Mouse (Mus musculus): ENCODE measurements around the gene Abca3.
"Not testable (repeated sequence)": the region's sequence is repeated elsewhere in the genome, so short reads cannot be mapped to it uniquely, and the experiment has no call there.

The Abca3 gene

DNA sequence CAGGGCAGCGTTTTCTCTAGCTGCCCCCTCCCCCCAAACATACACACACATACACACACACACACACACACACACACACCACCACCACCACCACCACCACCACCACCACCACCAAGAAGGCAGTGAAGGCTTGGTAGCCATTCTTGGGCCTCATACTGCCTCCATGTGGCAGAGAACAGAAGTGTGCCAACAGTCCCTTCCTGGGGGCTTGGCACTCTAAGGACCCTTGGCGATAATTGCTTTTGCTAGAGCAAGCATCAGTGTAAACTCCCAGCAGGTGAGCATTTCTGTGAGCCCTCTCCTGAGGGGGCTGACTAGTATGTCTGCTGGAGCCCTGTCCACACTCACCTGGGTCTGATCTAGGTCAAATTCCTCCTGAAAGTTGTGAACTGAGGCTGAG is 89.4 kb downstream of the Abca3 start:
- no peak for DNase-seq (ENCODE audit: low spot score in 2 of 2)

DNA sequence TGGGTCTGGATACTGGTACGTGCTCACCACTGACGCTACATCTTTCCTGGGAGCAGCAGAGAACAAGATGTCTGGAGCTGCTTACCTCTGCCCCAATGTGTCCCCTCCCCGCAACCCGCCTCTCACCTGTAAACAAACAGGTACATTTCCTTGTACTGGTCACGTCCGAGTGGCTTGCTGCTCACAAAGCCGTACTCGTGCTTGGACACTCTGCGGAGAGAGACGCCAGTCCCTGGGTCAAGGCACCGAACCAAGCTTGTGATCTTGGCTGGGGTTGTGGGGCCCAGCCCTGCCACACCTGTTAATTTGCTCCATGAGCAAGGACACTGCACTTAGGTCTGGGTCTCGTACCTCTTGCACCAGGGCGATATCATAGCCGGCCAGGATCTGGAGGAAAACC is 90.4 kb downstream of the Abca3 start:
- no peak for DNase-seq (ENCODE audit: low spot score in 2 of 2)

DNA sequence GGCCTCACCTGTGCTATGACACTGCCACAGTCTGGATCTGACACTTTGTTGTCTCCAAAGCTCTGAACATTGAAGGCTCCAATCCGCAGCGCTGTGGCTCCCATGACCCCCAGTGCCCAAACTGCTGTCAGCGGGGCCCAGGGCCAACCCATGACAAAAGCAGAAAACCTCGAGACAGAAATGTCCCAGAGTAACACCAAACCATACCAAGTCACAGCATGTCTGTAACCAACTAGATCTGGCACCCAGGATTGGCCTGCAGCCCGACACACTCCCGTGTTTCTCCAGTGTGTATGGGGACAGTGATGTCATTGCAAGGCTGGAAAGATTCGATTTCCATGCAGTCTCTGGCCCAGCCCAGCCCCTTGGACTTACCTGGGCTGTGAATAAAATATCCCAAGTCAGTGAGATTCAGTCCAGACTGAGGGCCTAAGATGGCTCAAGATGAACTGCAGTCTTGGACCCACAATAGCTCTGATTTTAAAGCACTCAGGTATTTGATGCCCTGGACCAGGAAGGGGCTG is 90.9 kb downstream of the Abca3 start, which contains the start of gene Dnase1l2:
Gene Dnase1l2, minus strand, starts transcription at position 474 of the 524 bp plus-strand sequence.
- no peak for DNase-seq (ENCODE audit: low spot score in 2 of 2)

DNA sequence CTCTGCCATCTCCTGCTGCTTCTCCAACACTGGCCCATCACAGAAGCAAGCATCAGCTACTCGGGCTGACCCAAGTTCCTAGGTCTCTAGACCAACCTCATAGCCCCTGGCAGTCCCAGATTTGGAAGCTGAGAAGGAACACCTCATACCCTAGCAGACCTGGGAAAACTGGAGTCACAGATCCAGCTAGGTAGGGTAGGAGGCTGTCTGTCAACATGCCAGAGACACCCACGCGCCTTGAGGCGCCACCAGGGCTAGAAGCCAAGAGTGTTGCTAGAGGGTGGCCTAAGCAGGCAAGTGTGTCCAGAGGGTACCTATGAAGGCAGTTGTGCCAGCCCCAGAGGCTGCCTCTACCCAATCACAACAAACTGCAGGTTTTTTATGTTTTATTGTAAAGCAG is 91.7 kb downstream of the Abca3 start:
- DNase-seq (ENCODE audit: low spot score in 2 of 2): no peak

DNA sequence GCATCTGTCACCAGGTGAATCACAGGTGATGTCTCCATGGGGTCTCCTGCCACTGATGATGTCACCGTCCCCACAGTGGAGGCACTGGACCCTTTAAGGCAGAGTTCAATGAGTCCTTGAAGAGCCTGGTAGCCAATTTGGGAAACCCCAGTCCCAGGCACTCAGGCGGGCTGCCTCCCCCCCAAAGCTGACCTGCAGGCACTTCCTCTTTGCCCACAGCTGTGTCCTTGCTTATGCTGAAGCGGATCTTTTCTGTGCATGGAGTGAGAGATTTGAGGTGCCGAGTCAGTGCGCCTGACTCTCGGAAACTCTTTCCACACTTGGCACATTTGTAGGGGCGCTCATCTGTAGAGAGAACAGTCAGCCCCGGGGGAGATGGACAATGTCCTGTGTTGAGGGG is 94.8 kb downstream of the Abca3 start:
- no peak for DNase-seq (ENCODE audit: low spot score in 2 of 2)

DNA sequence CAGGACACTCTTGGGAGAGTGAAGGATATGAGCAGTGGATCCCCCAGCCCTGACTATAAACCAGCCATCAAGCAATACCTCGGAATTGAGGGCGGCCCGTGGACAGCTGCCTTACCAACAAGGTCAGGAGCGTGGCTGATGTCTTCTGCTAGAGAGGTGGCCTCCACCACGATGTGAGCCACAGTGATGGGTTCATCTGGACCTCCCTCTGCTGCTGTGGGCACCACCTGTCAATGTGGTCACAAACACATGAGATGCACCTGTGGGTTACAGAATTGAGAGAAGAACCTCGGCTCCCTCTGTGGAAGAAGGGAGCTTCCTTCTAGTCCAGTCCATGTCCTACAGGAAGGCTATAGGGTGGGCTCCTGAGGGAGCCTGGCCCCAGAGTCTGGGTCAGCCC is 97.8 kb downstream of the Abca3 start:
- DNase-seq (ENCODE audit: low spot score in 2 of 2): no peak

DNA sequence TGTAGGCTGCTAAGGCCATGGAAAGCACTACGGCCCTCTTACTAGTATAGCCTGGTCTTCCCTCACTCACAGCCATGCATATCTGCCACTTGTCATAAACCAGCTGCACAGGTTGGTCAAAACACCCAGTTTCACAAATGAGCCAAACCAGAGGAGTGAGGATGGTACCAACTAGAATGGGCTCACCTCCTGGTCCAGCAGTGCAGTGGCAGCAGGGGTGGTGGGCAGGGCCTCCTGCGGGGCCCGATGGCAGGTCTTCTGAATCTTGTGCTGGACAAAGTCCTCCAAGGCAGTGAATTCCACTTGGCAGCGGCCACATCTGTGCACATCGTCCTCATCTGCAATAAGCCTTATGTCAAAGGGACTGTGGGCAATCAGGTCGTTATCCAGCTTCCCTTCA is 99.5 kb downstream of the Abca3 start:
- DNase-seq (ENCODE audit: low spot score in 2 of 2): no peak

DNA sequence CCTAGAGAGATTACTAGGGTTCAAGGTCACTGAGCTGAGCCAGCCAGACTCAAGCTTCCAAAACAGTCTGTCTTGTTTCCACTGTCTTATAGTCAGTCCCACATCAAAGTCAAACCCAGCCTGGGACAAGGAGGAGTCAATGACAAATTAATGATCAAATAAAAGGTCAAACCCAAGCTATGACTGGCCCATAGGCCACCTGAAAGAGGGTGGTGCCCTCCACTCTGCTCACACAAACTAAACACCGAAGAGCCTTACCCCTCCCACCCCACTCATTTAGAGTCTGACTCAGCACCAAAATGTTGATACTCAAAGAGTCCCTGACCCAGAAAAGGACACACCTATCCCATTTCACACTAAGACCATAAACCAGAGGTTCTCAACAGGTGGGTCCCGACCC is 101.6 kb downstream of the Abca3 start:
- no peak for DNase-seq (ENCODE audit: low spot score in 2 of 2)

DNA sequence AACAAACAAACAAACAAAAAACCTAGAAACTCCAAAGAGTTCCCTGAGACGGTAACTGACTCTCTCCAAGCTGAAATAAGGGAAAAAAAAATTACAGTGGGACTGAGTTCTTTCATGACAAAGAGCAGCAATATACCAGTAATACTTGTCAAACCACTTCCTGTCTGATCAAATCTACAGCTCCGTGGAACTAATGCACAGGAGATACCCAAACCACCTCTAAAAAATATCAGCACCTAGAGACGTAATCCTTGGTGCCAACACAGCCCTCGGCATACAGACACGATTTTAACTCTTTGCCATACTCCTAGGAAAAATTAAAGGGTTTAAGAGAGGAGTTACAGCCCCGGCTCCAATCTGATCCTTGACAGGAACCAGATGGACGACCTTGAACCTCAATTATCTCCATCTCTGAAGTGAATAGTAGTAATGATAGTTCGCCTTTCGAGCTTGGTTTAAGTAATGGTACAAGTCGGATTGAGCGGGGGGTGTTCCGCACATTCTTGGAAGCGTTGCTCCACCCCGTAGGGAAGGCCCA is 102.5 kb downstream of the Abca3 start:
- no peak for DNase-seq (ENCODE audit: low spot score in 2 of 2)

DNA sequence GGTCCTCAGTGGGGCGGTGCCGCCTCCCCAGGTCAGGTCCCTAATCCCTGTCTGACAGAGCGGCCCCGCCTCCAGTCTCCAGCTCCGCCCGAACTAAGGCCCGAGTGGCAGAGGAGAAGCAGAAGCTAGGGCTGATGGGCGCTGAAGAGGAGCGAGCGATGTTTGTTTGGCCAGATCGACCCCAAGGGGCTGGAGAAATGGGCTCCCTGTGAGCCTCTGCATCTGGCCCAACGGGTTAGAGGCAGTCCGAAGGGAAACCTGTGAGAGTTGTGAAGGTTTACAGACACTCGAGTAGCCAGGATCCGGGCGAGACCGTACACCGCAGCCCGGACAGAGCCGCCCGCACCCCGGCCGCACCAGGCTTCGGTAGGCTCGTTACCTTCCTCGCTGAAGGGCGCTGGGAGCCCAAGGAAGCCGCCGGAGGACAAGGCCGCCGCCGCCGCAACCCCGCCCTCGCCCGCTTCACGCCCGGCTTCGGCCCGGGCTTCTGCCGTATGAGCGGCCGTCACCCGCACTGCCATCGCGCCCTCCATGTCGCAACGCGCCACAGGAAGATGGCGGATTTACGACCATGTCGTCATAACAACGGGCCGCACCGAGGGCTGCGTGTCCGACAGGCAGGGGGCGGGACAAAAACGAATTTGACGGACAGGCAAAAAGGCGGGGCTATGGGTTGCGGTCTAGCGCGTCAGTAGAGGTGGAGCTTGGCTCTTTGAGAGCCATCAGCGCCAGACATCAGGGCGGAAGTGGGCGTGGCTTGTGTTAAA is 103.2 kb downstream of the Abca3 start:
- peak; percentile 98 to 99 for DNase-seq (ENCODE audit: low spot score in 2 of 2)

DNA sequence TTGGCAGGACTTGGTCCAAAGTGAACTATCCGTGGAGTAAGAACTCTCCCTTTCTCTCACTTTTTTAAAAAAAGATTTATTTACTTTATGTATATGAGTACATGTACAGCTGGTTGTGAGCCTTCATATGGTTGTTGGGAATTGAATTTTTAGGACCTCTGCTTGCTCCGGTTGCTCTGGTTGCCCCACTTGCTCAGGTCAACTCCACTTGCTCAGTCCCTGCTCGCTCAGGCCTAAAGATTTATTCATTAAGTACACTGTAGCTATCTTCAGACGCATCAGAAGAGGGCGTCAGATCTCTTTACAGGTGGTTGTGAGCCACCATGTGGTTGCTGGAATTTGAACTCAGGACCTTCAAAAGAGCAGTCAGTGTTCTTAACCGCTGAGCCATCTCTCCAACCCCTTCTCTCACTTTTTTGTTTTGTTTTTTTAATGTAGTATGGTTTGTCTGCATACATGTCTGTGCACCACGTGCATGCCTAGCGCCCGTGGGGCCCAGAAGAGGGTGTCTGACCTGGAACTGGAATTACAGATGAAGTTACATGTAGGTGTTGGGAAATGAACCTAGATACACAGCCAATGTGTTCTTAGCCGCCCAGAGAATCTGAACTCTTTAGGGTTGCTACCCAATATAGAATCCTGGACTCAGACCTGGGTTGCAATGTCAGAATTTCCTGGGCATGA is 103.9 kb downstream of the Abca3 start:
- not testable (repeated sequence) for DNase-seq (ENCODE audit: low spot score in 2 of 2)
